Mouse (Mus musculus) heart, embryonic 11.5 days (tissue): ENCODE data around the gene Dgat2. TPM values are rescaled to one million over a fixed set of nuclear protein-coding genes. Genes with fewer than 3 reads are reported as not detected.

Source experiments
- ATAC-seq: fragments of 200-750 bp; cut with Nextera tagmentation; replicated peaks from 2 replicates; pipeline ENCODE4 v1.8.0; 2017; ENCODE audit warnings: moderate library complexity; ENCODE audit not compliant: insufficient number of reproducible peaks, low FRiP score, low TSS enrichment
- H3K27ac ChIP-seq: fragments of 300-500 bp; sonication (generic); 2 replicates; pipeline ENCODE4 v1.5.1; 2014; ENCODE audit warnings: mild to moderate bottlenecking, low read depth, low read length
- H3K27me3 ChIP-seq: fragments of 300-500 bp; sonication (generic); 2 replicates; pipeline ENCODE4 v1.6.1; 2014; ENCODE audit warnings: mild to moderate bottlenecking, low read length, mixed read lengths; ENCODE audit not compliant: control insufficient read depth, insufficient read depth
- H3K36me3 ChIP-seq: fragments of 300-500 bp; sonication (generic); 2 replicates; pipeline ENCODE4 v1.6.1; 2014; ENCODE audit warnings: mild to moderate bottlenecking, low read length, moderate library complexity, mixed read lengths; ENCODE audit not compliant: control insufficient read depth, insufficient read depth
- H3K4me1 ChIP-seq: fragments of 300-500 bp; sonication (generic); 2 replicates; pipeline ENCODE4 v1.6.1; 2014; ENCODE audit warnings: low read length; ENCODE audit not compliant: control insufficient read depth, insufficient read depth
- H3K4me2 ChIP-seq: fragments of 300-500 bp; sonication (generic); 2 replicates; pipeline ENCODE4 v1.6.1; 2014; ENCODE audit warnings: mild to moderate bottlenecking, moderate library complexity
- H3K4me3 ChIP-seq: fragments of 300-500 bp; sonication (generic); 2 replicates; pipeline ENCODE4 v1.5.1; 2014; ENCODE audit warnings: low read depth, low read length
- H3K9ac ChIP-seq: fragments of 300-500 bp; sonication (generic); 2 replicates; pipeline ENCODE4 v1.6.1; 2014; ENCODE audit warnings: mild to moderate bottlenecking, low read depth, low read length, moderate library complexity
- H3K9me3 ChIP-seq: fragments of 300-500 bp; sonication (generic); replicated peaks from 2 replicates; pipeline ENCODE4 v1.6.1; 2016; ENCODE audit warnings: low read length; ENCODE audit not compliant: control insufficient read depth
- WGBS: fragments of 180-500 bp; shearing (Covaris S2); extraction: QIAGEN DNeasy Blood & Tissue Kit; methylation state at CpG from one replicate; pipeline ENCODE4 v1.1.7; 2014; ENCODE audit not compliant: insufficient replicate concordance; 5-methylcytosine and 5-hydroxymethylcytosine counted together
- polyA plus RNA-seq: library from polyadenylated mRNA; unstranded; fragments of >200 nt; fragmentation: Nextera tagmentation; extraction: Ambion mirVana; gene quantifications from 2 replicates; pipeline ENCODE4 v1.2.1, GENCODE M21; 2014

The Dgat2 gene
- polyA plus RNA-seq, 1 experiment from 2014 or later, result 8.7 TPM

GRCm38 (mm10) chr7:99175118-99175517 lies 7.4 kb downstream of the Dgat2 start:
- 0 out of 2 replicates have a peak, but pooled peaks cover 3% of the 10 kb centered on the region for H3K4me1 ChIP-seq
- no peaks in the 10 kb centered on the region for H3K27me3 ChIP-seq
- no peak for ATAC-seq
- no peaks in the 10 kb centered on the region for H3K36me3 ChIP-seq
- no peaks in the 10 kb centered on the region for H3K9me3 ChIP-seq
- H3K4me2 ChIP-seq, result no peak overlapping the region
- H3K9ac ChIP-seq, result no peak overlapping the region
- WGBS, result 80% methylated on average over 11 of the region's 11 CpGs
- H3K27ac ChIP-seq, result no peak overlapping the region
- no peak overlapping the region for H3K4me3 ChIP-seq

DNA sequence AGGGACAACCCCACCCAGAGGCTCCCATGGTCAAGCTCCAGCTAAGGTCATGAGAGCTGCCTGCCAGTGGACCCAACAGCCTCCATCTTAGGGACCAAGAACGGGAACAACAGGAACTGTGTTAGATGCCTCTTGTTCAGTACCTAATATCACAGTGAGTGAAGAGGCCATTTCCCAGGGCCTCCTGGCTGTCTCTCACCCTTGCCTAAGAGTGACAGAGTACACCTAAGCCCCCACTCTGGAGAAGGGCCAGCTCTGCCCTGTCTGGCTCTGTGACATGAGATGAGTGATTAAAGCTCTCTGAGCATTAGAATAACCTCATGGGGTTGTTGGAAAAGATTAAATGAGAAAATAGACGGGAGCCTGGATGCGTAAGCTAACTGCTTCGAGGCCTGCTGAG lies 8.5 kb downstream of the Dgat2 start:
- Histone ChIP-seq H3K36me3 (no peaks in the 10 kb centered on the region), H3K9me3 (no peaks in the 10 kb centered on the region), H3K4me1 (0 out of 2 replicates have a peak, but pooled peaks cover 3% of the 10 kb centered on the region), H3K27ac (no peak overlapping the region), H3K27me3 (no peaks in the 10 kb centered on the region), H3K9ac (no peak overlapping the region), H3K4me3 (no peak overlapping the region), H3K4me2 (no peak overlapping the region)
- ATAC-seq, result no peak
- WGBS, result 77% methylated on average over 4 of the region's 4 CpGs

GRCm38 (mm10) chr7:99172898-99173297 lies 9.6 kb downstream of the Dgat2 start:
- H3K27ac ChIP-seq, result no peak overlapping the region
- no peaks in the 10 kb centered on the region for H3K27me3 ChIP-seq
- no peak overlapping the region for H3K4me3 ChIP-seq
- no peak overlapping the region for H3K9ac ChIP-seq
- 0 out of 2 replicates have a peak, but pooled peaks cover 3% of the 10 kb centered on the region for H3K4me1 ChIP-seq
- WGBS, result 61% methylated on average over 6 of the region's 6 CpGs
- no peak for ATAC-seq
- no peaks in the 10 kb centered on the region for H3K9me3 ChIP-seq
- H3K36me3 ChIP-seq, result no peaks in the 10 kb centered on the region
- no peak overlapping the region for H3K4me2 ChIP-seq

GRCm38 (mm10) chr7:99171730-99172463 lies 10.6 kb downstream of the Dgat2 start:
- WGBS, result 52% methylated on average over 10 of the region's 10 CpGs
- no peak overlapping the region for H3K4me2 ChIP-seq
- 0 out of 2 replicates have a peak, but pooled peaks cover 3% of the 10 kb centered on the region for H3K4me1 ChIP-seq
- no peak overlapping the region for H3K9ac ChIP-seq
- no peaks in the 10 kb centered on the region for H3K27me3 ChIP-seq
- no peak overlapping the region for H3K4me3 ChIP-seq
- no peaks in the 10 kb centered on the region for H3K9me3 ChIP-seq
- H3K27ac ChIP-seq, result no peak overlapping the region
- ATAC-seq, result no peak
- H3K36me3 ChIP-seq, result no peaks in the 10 kb centered on the region

DNA sequence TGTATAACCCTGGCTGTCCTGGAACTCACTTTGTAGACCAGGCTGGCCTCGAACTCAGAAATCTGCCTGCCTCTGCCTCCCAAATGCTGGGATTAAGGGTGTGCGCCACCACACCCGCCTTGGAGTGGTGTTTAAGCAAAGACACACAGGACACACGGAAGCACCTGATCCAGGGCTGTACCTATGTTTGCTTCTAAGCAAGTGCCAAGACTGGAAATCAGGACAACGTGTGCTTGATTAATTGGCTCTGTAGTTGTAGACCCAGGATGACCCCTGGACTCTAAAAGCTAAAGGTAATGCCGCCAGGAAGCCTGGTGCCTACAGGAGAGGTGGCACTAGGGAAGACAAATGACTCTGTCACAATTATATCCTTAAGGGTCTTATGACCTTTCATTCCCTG lies 12.0 kb downstream of the Dgat2 start:
- WGBS, result 83% methylated on average over 6 of the region's 6 CpGs
- H3K4me3 ChIP-seq, result no peak overlapping the region
- H3K4me1 ChIP-seq, result peaks cover 6% of the 10 kb centered on the region; the same call in 1 of the 2 replicates
- no peak overlapping the region for H3K4me2 ChIP-seq
- ATAC-seq, result no peak
- no peak overlapping the region for H3K27ac ChIP-seq
- no peaks in the 10 kb centered on the region for H3K36me3 ChIP-seq
- H3K9ac ChIP-seq, result no peak overlapping the region
- H3K27me3 ChIP-seq, result no peaks in the 10 kb centered on the region
- H3K9me3 ChIP-seq, result no peaks in the 10 kb centered on the region

GRCm38 (mm10) chr7:99169717-99170403 lies 12.7 kb downstream of the Dgat2 start:
- no peaks in the 10 kb centered on the region for H3K9me3 ChIP-seq
- H3K4me3 ChIP-seq, result no peak overlapping the region
- H3K27me3 ChIP-seq, result no peaks in the 10 kb centered on the region
- no peak for ATAC-seq
- peaks cover 6% of the 10 kb centered on the region; the same call in 1 of the 2 replicates for H3K4me1 ChIP-seq
- no peaks in the 10 kb centered on the region for H3K36me3 ChIP-seq
- no peak overlapping the region for H3K9ac ChIP-seq
- 78% methylated on average over 9 of the region's 9 CpGs for WGBS
- no peak overlapping the region for H3K4me2 ChIP-seq
- no peak overlapping the region for H3K27ac ChIP-seq

DNA sequence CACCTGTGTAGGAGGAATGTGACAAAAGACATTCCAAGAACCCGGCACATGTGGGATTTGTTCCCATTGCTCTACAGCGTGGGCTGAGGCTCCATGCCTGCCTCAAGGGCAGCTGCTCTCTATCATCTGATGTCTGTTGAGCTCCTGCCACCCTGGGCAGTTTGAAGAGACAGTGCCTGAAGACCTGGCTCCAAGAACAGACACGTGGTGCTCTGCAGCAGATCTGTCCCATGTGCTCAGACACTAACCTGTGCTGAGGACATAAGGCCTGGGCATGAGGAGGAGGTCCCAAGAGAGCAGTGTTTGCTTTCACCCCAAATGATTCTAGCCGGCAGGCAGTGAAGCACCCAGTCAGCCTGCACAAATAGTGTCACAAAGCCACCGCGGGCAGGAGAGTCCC lies 13.8 kb downstream of the Dgat2 start:
- Histone ChIP-seq H3K4me2 (no peak overlapping the region), H3K36me3 (no peaks in the 10 kb centered on the region), H3K27ac (no peak overlapping the region), H3K4me3 (no peak overlapping the region), H3K4me1 (peaks cover 6% of the 10 kb centered on the region; the same call in 1 of the 2 replicates), H3K27me3 (no peaks in the 10 kb centered on the region), H3K9ac (no peak overlapping the region), H3K9me3 (no peaks in the 10 kb centered on the region)
- WGBS, result 84% methylated on average over 6 of the region's 6 CpGs
- no peak for ATAC-seq

- Histone ChIP-seq H3K4me2 (no peak overlapping the region), H3K4me1 (peaks cover 6% of the 10 kb centered on the region; the same call in 1 of the 2 replicates), H3K27ac (no peak overlapping the region), H3K36me3 (no peaks in the 10 kb centered on the region), H3K9ac (no peak overlapping the region), H3K9me3 (no peaks in the 10 kb centered on the region), H3K4me3 (no peak overlapping the region), H3K27me3 (no peaks in the 10 kb centered on the region)
- 56% methylated on average over 5 of the region's 5 CpGs for WGBS
- no peak for ATAC-seq
Observed at GRCm38 (mm10) chr7:99167939-99168338, 14.6 kb downstream of the Dgat2 start.
